Mouse (Mus musculus) midbrain, embryonic 11.5 days (tissue): ENCODE data around the gene Cenpo. TPM values are rescaled to one million over a fixed set of nuclear protein-coding genes. Genes with fewer than 3 reads are reported as not detected.

ENCODE experiments used
- ATAC-seq: fragments of 200-750 bp; cut with Nextera tagmentation; 2 replicates; pipeline ENCODE4 v1.8.0; 2017; ENCODE audit warnings: moderate TSS enrichment, moderate library complexity; ENCODE audit not compliant: low FRiP score
- DNase-seq: peaks from one replicate; pipeline ENCODE4 v3.0.0; 2015; ENCODE audit warnings: low spot score; ENCODE audit errors: missing footprints
- H3K27ac ChIP-seq: fragments of 300-500 bp; sonication (generic); 2 replicates; pipeline ENCODE4 v1.5.1; 2014; ENCODE audit warnings: low read depth, low read length
- H3K27me3 ChIP-seq: fragments of 300-500 bp; sonication (generic); 2 replicates; pipeline ENCODE4 v1.6.1; 2014; ENCODE audit warnings: mild to moderate bottlenecking, low read length, moderate library complexity, mixed read lengths; ENCODE audit not compliant: control insufficient read depth, insufficient read depth
- H3K36me3 ChIP-seq: fragments of 300-500 bp; sonication (generic); 2 replicates; pipeline ENCODE4 v1.6.1; 2014; ENCODE audit warnings: mild to moderate bottlenecking, low read length, moderate library complexity, mixed read lengths; ENCODE audit not compliant: control insufficient read depth, insufficient read depth
- H3K4me1 ChIP-seq: fragments of 300-500 bp; sonication (generic); 2 replicates; pipeline ENCODE4 v1.6.1; 2014; ENCODE audit warnings: low read length; ENCODE audit not compliant: control insufficient read depth, insufficient read depth
- H3K4me2 ChIP-seq: fragments of 300-500 bp; sonication (generic); 2 replicates; pipeline ENCODE4 v1.6.1; 2014; ENCODE audit warnings: mild to moderate bottlenecking, moderate library complexity
- H3K4me3 ChIP-seq: fragments of 300-500 bp; sonication (generic); 2 replicates; pipeline ENCODE4 v1.5.1; 2014; ENCODE audit warnings: low read depth, low read length
- H3K9ac ChIP-seq: fragments of 300-500 bp; sonication (generic); 2 replicates; pipeline ENCODE4 v1.6.1; 2014; ENCODE audit warnings: low read length
- H3K9me3 ChIP-seq: fragments of 300-500 bp; sonication (generic); 2 replicates; pipeline ENCODE4 v1.6.1; 2016; ENCODE audit warnings: low read length; ENCODE audit not compliant: control insufficient read depth
- WGBS: fragments of 180-500 bp; shearing (Covaris S2); extraction: QIAGEN DNeasy Blood & Tissue Kit; methylation state at CpG from one replicate; pipeline ENCODE4 v1.1.7; 2014; 5-methylcytosine and 5-hydroxymethylcytosine counted together
- polyA plus RNA-seq: library from polyadenylated mRNA; unstranded; fragments of >200 nt; fragmentation: Nextera tagmentation; extraction: Ambion mirVana; gene quantifications from 2 replicates; pipeline ENCODE4 v1.2.1, GENCODE M21; 2014

The Cenpo gene
- polyA plus RNA-seq, 1 experiment from 2014 or later, result 19.7 TPM

- DNase-seq, result no peak
- no peak for ATAC-seq
- no peaks in the 10 kb centered on the region for H3K36me3 ChIP-seq
- H3K27me3 ChIP-seq, result no peaks in the 10 kb centered on the region
- H3K4me2 ChIP-seq, result no peak overlapping the region
- no peak overlapping the region for H3K27ac ChIP-seq
- no peak overlapping the region for H3K9ac ChIP-seq
- WGBS, result 32% methylated on average over 2 of the region's 2 CpGs
- no peaks in the 10 kb centered on the region for H3K9me3 ChIP-seq
- H3K4me3 ChIP-seq, result no peak overlapping the region
- no peaks in the 10 kb centered on the region for H3K4me1 ChIP-seq
These were observed 71.2 kb downstream of the Cenpo start for GRCm38 (mm10) chr12:4162886-4163285.

- H3K27ac ChIP-seq, result no peak overlapping the region
- H3K9ac ChIP-seq, result no peak overlapping the region
- DNase-seq (no peak), ATAC-seq (no peak)
- H3K9me3 ChIP-seq, result no peaks in the 10 kb centered on the region
- H3K4me3 ChIP-seq, result no peak overlapping the region
- H3K4me1 ChIP-seq, result no peaks in the 10 kb centered on the region
- 71% methylated on average over 7 of the region's 7 CpGs for WGBS
- H3K4me2 ChIP-seq, result no peak overlapping the region
- no peaks in the 10 kb centered on the region for H3K36me3 ChIP-seq
- no peaks in the 10 kb centered on the region for H3K27me3 ChIP-seq
These were observed 73.8 kb downstream of the Cenpo start for GRCm38 (mm10) chr12:4160322-4160721.

- ATAC-seq (no peak), DNase-seq (peak; percentile 62)
- Histone ChIP-seq H3K27me3 (no peaks in the 10 kb centered on the region), H3K9ac (no peak overlapping the region), H3K4me1 (no peaks in the 10 kb centered on the region), H3K36me3 (no peaks in the 10 kb centered on the region), H3K4me3 (no peak overlapping the region), H3K4me2 (no peak overlapping the region), H3K27ac (no peak overlapping the region), H3K9me3 (no peaks in the 10 kb centered on the region)
- WGBS, result 90% methylated on average over 7 of the region's 7 CpGs
These were observed 75.0 kb downstream of the Cenpo start for GRCm38 (mm10) chr12:4158868-4159632.

- H3K27ac ChIP-seq, result no peak overlapping the region
- 83% methylated on average over 3 of the region's 3 CpGs for WGBS
- no peak overlapping the region for H3K4me2 ChIP-seq
- H3K27me3 ChIP-seq, result no peaks in the 10 kb centered on the region
- H3K9me3 ChIP-seq, result no peaks in the 10 kb centered on the region
- no peak overlapping the region for H3K9ac ChIP-seq
- ATAC-seq (no peak), DNase-seq (no peak)
- H3K36me3 ChIP-seq, result no peaks in the 10 kb centered on the region
- no peak overlapping the region for H3K4me3 ChIP-seq
- H3K4me1 ChIP-seq, result no peaks in the 10 kb centered on the region
These were observed 75.9 kb downstream of the Cenpo start for GRCm38 (mm10) chr12:4158179-4158578.

GRCm38 (mm10) chr12:4157466-4157865, 76.6 kb downstream of the Cenpo start:
- Histone ChIP-seq H3K27ac (no peak overlapping the region), H3K9ac (no peak overlapping the region), H3K36me3 (no peaks in the 10 kb centered on the region), H3K4me1 (no peaks in the 10 kb centered on the region), H3K9me3 (no peaks in the 10 kb centered on the region), H3K4me3 (no peak overlapping the region), H3K4me2 (no peak overlapping the region), H3K27me3 (no peaks in the 10 kb centered on the region)
- ATAC-seq (no peak), DNase-seq (peak; percentile 17)
- WGBS, result 86% methylated on average over 2 of the region's 2 CpGs

- DNase-seq, result peak; percentile 39
- no peaks in the 10 kb centered on the region for H3K9me3 ChIP-seq
- no peak overlapping the region for H3K9ac ChIP-seq
- no peaks in the 10 kb centered on the region for H3K4me1 ChIP-seq
- H3K27ac ChIP-seq, result no peak overlapping the region
- WGBS, result 93% methylated on average over 3 of the region's 3 CpGs
- H3K4me2 ChIP-seq, result no peak overlapping the region
- H3K36me3 ChIP-seq, result no peaks in the 10 kb centered on the region
- no peak overlapping the region for H3K4me3 ChIP-seq
- ATAC-seq, result no peak
- H3K27me3 ChIP-seq, result no peaks in the 10 kb centered on the region
These were observed 82.1 kb downstream of the Cenpo start for GRCm38 (mm10) chr12:4151969-4152368.

GRCm38 (mm10) chr12:4150936-4151335, 83.2 kb downstream of the Cenpo start:
- Histone ChIP-seq H3K9ac (no peak overlapping the region), H3K9me3 (no peaks in the 10 kb centered on the region), H3K27me3 (no peaks in the 10 kb centered on the region), H3K36me3 (no peaks in the 10 kb centered on the region), H3K27ac (no peak overlapping the region), H3K4me1 (no peaks in the 10 kb centered on the region), H3K4me3 (no peak overlapping the region), H3K4me2 (no peak overlapping the region)
- ATAC-seq (no peak), DNase-seq (peak; percentile 54)
- WGBS, result 92% methylated on average over 2 of the region's 2 CpGs

Other genes starting within 250 kb of the Cenpo start
- 11.4 and 11.7 TPM in 2 replicates for gene Efr3b, start 195.4 kb downstream of the Cenpo start, polyA plus RNA-seq
- 9.9 and 11.4 TPM in 2 replicates for gene Dnajc27, start 151.7 kb downstream of the Cenpo start, polyA plus RNA-seq
- 2.2 and 2.7 TPM in 2 replicates for gene Adcy3, start 101.2 kb downstream of the Cenpo start, polyA plus RNA-seq
- 5.8 and 6.5 TPM in 2 replicates for gene Ptrhd1, start 267 bp downstream of the Cenpo start, polyA plus RNA-seq
- 4.7 and 4.9 TPM in 2 replicates for gene Ncoa1, start 242.9 kb upstream of the Cenpo start, polyA plus RNA-seq